Mouse (Mus musculus) hindbrain, embryonic 14.5 days (tissue): ENCODE measurements at regions not wholly inside any gene's neighbourhood (a gene's known extent, or its start where the extent isn't known, plus 50 kb on each side); places are given as distances from the start of the nearest gene placed in this dataset.

Experiments
- ATAC-seq: fragments of 200-750 bp; cut with Nextera tagmentation; 2 replicates; pipeline ENCODE4 v1.8.0; 2017; ENCODE audit warnings: moderate number of reproducible peaks, mild to moderate bottlenecking, moderate TSS enrichment, moderate library complexity; ENCODE audit not compliant: low FRiP score
- DNase-seq: peaks from one replicate; pipeline ENCODE4 v3.0.0-alpha.2; 2015; ENCODE audit warnings: low spot score
- H3K27ac ChIP-seq: fragments of 300-500 bp; sonication (generic); 2 replicates; pipeline ENCODE4 v1.5.1; 2014; ENCODE audit warnings: mild to moderate bottlenecking, moderate library complexity
- H3K27me3 ChIP-seq: fragments of 300-500 bp; sonication (generic); 2 replicates; pipeline ENCODE4 v1.6.1; 2014; ENCODE audit warnings: mild to moderate bottlenecking, low read length, mixed read lengths; ENCODE audit not compliant: control insufficient read depth, insufficient read depth
- H3K36me3 ChIP-seq: fragments of 300-500 bp; sonication (generic); replicated peaks from 2 replicates; pipeline ENCODE4 v1.6.1; 2014; ENCODE audit not compliant: control insufficient read depth, insufficient read depth
- H3K4me1 ChIP-seq: fragments of 300-500 bp; sonication (generic); replicated peaks from 2 replicates; pipeline ENCODE4 v1.6.1; 2014; ENCODE audit warnings: antibody characterized with exemption, low read length, mixed read lengths; ENCODE audit not compliant: control insufficient read depth, insufficient read depth
- H3K4me2 ChIP-seq: fragments of 300-500 bp; sonication (generic); replicated peaks from 2 replicates; pipeline ENCODE4 v1.6.1; 2014; ENCODE audit warnings: mild to moderate bottlenecking, moderate library complexity
- H3K4me3 ChIP-seq: fragments of 300-500 bp; sonication (generic); replicated peaks from 2 replicates; pipeline ENCODE4 v1.5.1; 2014; ENCODE audit warnings: mild to moderate bottlenecking, low read length
- H3K9ac ChIP-seq: fragments of 300-500 bp; sonication (generic); 2 replicates; pipeline ENCODE4 v1.6.1; 2014
- H3K9me3 ChIP-seq: fragments of 300-500 bp; sonication (generic); 2 replicates; pipeline ENCODE4 v1.6.1; 2016; ENCODE audit warnings: low read length; ENCODE audit not compliant: control insufficient read depth
- WGBS: fragments of 180-500 bp; shearing (Covaris S2); extraction: QIAGEN DNeasy Blood & Tissue Kit; methylation state at CpG from one replicate; pipeline ENCODE4 v1.1.7; 2014; 5-methylcytosine and 5-hydroxymethylcytosine counted together

- no peak for DNase-seq
- Histone ChIP-seq H3K4me2 (no peak overlapping the region), H3K4me3 (no peak overlapping the region), H3K27me3 (no peaks in the 10 kb centered on the region), H3K36me3 (no peaks in the 10 kb centered on the region), H3K9ac (no peak overlapping the region), H3K4me1 (no peaks in the 10 kb centered on the region), H3K27ac (no peak overlapping the region), H3K9me3 (no peaks in the 10 kb centered on the region)
- 89% methylated on average over 4 of the region's 4 CpGs for WGBS
- no peak for ATAC-seq
Measured at GRCm38 (mm10) chr8:86192262-86192661, 351.5 kb downstream of the Phkb start.

- no peak for DNase-seq
- Histone ChIP-seq H3K9ac (no peak overlapping the region), H3K4me2 (no peak overlapping the region), H3K4me1 (no peaks in the 10 kb centered on the region), H3K9me3 (no peaks in the 10 kb centered on the region), H3K27ac (no peak overlapping the region), H3K27me3 (no peaks in the 10 kb centered on the region), H3K4me3 (no peak overlapping the region), H3K36me3 (no peaks in the 10 kb centered on the region)
- no peak for ATAC-seq
- 87% methylated on average over 5 of the region's 5 CpGs for WGBS
Measured at GRCm38 (mm10) chr8:86184671-86185070, 343.9 kb downstream of the Phkb start.

- Histone ChIP-seq H3K4me3 (no peak overlapping the region), H3K4me1 (no peaks in the 10 kb centered on the region), H3K4me2 (no peak overlapping the region), H3K9me3 (no peaks in the 10 kb centered on the region), H3K9ac (no peak overlapping the region), H3K36me3 (no peaks in the 10 kb centered on the region), H3K27ac (no peak overlapping the region), H3K27me3 (no peaks in the 10 kb centered on the region)
- WGBS: 82% methylated on average over 3 of the region's 3 CpGs
- ATAC-seq (no peak), DNase-seq (no peak)
Measured at GRCm38 (mm10) chr8:86180793-86181192, 340.0 kb downstream of the Phkb start.

DNA sequence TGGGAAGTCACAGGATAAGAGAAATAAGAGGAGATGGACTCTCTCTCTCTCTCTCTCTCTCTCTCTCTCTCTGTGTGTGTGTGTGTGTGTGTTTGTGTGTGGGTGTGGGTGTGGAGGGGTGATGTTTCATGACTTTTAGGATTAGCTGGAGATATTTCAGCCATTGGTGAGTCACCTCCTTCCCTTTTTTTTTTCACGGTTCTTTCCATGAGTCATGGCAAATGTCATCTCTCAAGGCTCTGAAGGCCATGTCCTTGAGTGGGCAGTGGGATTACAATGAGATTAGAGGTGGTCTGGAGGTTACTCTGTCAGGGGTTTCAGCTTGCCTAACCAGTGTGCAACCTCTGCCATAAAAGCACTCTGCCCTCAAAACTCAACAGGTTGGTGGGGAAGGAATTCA lies 329.3 kb downstream of the Phkb start:
- Histone ChIP-seq H3K27me3 (no peaks in the 10 kb centered on the region), H3K4me2 (no peak overlapping the region), H3K9ac (no peak overlapping the region), H3K4me3 (no peak overlapping the region), H3K9me3 (no peaks in the 10 kb centered on the region), H3K27ac (no peak overlapping the region), H3K4me1 (no peaks in the 10 kb centered on the region), H3K36me3 (no peaks in the 10 kb centered on the region)
- DNase-seq (no peak), ATAC-seq (no peak)
- 85% methylated on average over 1 of the region's 1 CpGs for WGBS

GRCm38 (mm10) chr8:86164818-86165217 lies 324.1 kb downstream of the Phkb start:
- H3K9me3 ChIP-seq: 0 out of 2 replicates have a peak, but pooled peaks cover 9% of the 10 kb centered on the region
- DNase-seq (no peak), ATAC-seq (no peak)
- no peaks in the 10 kb centered on the region for H3K36me3 ChIP-seq
- WGBS: 93% methylated on average over 2 of the region's 2 CpGs
- no peaks in the 10 kb centered on the region for H3K4me1 ChIP-seq
- H3K4me3 ChIP-seq: no peak overlapping the region
- no peaks in the 10 kb centered on the region for H3K27me3 ChIP-seq
- H3K4me2 ChIP-seq: no peak overlapping the region
- no peak overlapping the region for H3K27ac ChIP-seq
- no peak overlapping the region for H3K9ac ChIP-seq

DNA sequence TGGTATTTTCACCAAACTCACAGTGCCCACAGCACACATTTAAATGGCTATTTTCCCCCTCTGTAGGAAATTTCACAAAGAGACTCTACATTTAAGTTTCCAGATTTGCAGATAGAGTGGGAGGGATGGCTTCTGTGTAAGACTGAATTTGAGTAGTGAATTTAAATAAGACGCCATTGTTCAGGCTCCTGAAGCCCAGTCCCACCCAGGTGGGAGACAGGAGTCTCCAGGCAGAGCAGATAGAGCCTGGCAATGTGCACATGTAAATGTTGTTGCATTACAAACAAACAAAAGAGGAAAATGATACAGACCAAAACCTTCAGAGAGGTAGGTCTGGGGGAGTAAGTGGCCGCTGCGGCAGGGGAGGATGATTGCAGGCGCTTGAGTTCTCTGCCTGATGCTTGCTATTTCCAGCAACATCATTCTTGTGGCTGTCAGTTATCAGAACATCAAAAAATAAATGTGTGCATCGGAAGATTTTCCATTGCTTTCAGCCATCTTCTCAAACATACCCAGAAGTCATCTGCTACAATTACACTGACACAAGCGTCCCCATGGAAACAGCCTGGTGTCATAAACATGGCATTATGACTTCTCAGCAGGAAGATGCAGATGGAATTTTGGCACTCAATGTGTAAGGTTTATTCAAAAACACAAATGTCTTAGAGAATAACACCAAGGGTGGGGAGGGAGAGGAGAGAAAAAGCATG lies 318.5 kb downstream of the Phkb start:
- Histone ChIP-seq H3K4me1 (no peaks in the 10 kb centered on the region), H3K27me3 (no peaks in the 10 kb centered on the region), H3K27ac (peak overlapping the region; percentile 59; the same call in 1 of the 2 replicates), H3K4me3 (no peak overlapping the region), H3K9ac (no peak overlapping the region), H3K36me3 (no peaks in the 10 kb centered on the region), H3K9me3 (0 out of 2 replicates have a peak, but pooled peaks cover 9% of the 10 kb centered on the region), H3K4me2 (no peak overlapping the region)
- WGBS: 79% methylated on average over 6 of the region's 6 CpGs
- no peak for ATAC-seq
- no peak for DNase-seq

- no peak for DNase-seq
- Histone ChIP-seq H3K27me3 (no peaks in the 10 kb centered on the region), H3K9ac (no peak overlapping the region), H3K36me3 (no peaks in the 10 kb centered on the region), H3K4me1 (no peaks in the 10 kb centered on the region), H3K27ac (no peak overlapping the region), H3K4me3 (no peak overlapping the region), H3K4me2 (no peak overlapping the region), H3K9me3 (no peaks in the 10 kb centered on the region)
- ATAC-seq: no peak
- 73% methylated on average over 6 of the region's 6 CpGs for WGBS
Measured at GRCm38 (mm10) chr8:86147586-86147985, 306.8 kb downstream of the Phkb start.

DNA sequence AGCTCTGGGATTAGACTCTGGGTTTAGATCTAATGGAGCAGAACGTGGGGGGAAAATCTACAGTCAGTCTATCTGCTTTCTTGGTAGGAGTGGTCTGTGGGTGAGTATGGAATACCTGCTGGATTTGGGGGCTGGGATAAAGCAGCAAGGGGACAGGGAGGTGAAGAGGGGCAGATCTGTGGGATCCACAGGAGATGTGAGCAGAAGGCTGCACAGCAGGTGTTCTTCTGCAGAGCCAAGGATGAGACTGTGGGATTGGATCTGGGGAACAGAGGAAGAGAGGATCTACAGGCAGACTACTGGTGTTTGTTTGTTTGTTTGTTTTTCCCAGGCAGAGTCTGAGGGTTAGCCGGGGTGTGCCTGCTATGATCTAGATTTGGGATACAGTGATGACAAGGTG lies 284.5 kb downstream of the Phkb start:
- no peaks in the 10 kb centered on the region for H3K9me3 ChIP-seq
- no peak for ATAC-seq
- H3K27me3 ChIP-seq: no peaks in the 10 kb centered on the region
- WGBS: 82% methylated on average over 2 of the region's 2 CpGs
- H3K9ac ChIP-seq: no peak overlapping the region
- H3K4me2 ChIP-seq: no peak overlapping the region
- no peaks in the 10 kb centered on the region for H3K36me3 ChIP-seq
- no peaks in the 10 kb centered on the region for H3K4me1 ChIP-seq
- H3K27ac ChIP-seq: no peak overlapping the region
- no peak for DNase-seq
- no peak overlapping the region for H3K4me3 ChIP-seq

DNA sequence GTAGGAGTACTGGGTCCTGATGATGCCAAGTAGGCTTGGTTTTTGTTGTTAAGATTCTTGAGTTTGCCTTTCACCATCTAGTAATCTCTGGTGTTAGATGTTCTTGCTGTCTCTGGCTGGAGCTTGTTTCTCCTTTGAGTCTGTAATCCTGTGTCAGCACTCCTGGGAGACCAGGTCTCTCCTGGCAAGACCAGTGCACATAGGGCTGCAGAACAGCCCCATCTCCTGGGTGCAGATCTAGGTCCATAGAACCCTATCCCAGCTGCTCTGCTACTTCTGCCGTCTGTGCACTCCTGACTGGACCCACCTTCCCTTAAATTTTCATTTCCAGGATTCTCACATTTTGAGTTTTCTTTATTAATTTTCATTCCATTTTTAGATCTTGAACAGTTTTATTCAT lies 283.9 kb downstream of the Phkb start:
- no peak for DNase-seq
- no peak for ATAC-seq
- Histone ChIP-seq H3K27ac (no peak overlapping the region), H3K4me1 (no peaks in the 10 kb centered on the region), H3K9ac (no peak overlapping the region), H3K27me3 (no peaks in the 10 kb centered on the region), H3K9me3 (no peaks in the 10 kb centered on the region), H3K4me3 (no peak overlapping the region), H3K36me3 (no peaks in the 10 kb centered on the region), H3K4me2 (no peak overlapping the region)
- 91% methylated on average over 1 of the region's 1 CpGs for WGBS
